ENCODE assay signal across 19 mouse cellular contexts in genomic region chr11:59634001-59634660, GRCm38 (mm10). TPM values are rescaled to one million over a fixed set of nuclear protein-coding genes. Genes with fewer than 3 reads are reported as not detected.
DNase-seq lines count a peak whose midpoint lies in the region; ATAC-seq and TF ChIP-seq lines count a peak whose summit lies in the region.
"Had no signal": no experiment of that assay in that cellular context is flagged by ENCODE, and none has a peak within 500 bp of the region (broad histone marks: within the 10 kb centered on the region; RNA-seq: fewer than 3 reads in every experiment).

No protein-coding gene starts in this region.

- no peak overlapping the region for H3K4me3 ChIP-seq in intestine, embryonic 15.5 days (replicated peaks)
- H3K4me3 ChIP-seq in intestine, postnatal 0 days (ENCODE audit: low read depth, low read length) = no peak overlapping the region
- H3K4me3 ChIP-seq in embryonic facial prominence, embryonic 11.5 days (ENCODE audit: low read depth, low read length) = no peak overlapping the region
- H3K4me3 ChIP-seq in limb, embryonic 11.5 days (ENCODE audit: low read depth, low read length) = no peak overlapping the region
- no peak overlapping the region for H3K4me3 ChIP-seq in stomach, embryonic 14.5 days (ENCODE audit: low read depth, low read length)
- no peak overlapping the region for H3K4me3 ChIP-seq in midbrain, embryonic 10.5 days
- H3K4me3 ChIP-seq: left cerebral cortex, adult 2 months; neural tube, embryonic 12.5 days had no signal

- 0 out of 2 replicates have a peak, but pooled peaks have one; percentile 36 for ATAC-seq in intestine, embryonic 15.5 days
- no peak for ATAC-seq in intestine, postnatal 0 days
- ATAC-seq in embryonic facial prominence, embryonic 11.5 days (replicated peaks; ENCODE audit: insufficient number of reproducible peaks, low FRiP score, low TSS enrichment, low read depth) = 0 out of 2 replicates have a peak, but pooled peaks have one; percentile 18
- ATAC-seq in limb, embryonic 11.5 days (ENCODE audit: insufficient number of reproducible peaks, low FRiP score, low TSS enrichment, low read depth) = no peak
- no peak for ATAC-seq in stomach, embryonic 14.5 days (ENCODE audit: insufficient number of reproducible peaks, insufficient read depth, low FRiP score, low read depth)
- ATAC-seq: forebrain, embryonic 14.5 days; hindbrain, postnatal 0 days had no signal

- WGBS in intestine, embryonic 15.5 days = 65% methylated on average over 7 of the region's 7 CpGs
- WGBS in intestine, postnatal 0 days = 50% methylated on average over 7 of the region's 7 CpGs
- WGBS in embryonic facial prominence, embryonic 11.5 days = 77% methylated on average over 7 of the region's 7 CpGs
- WGBS in limb, embryonic 11.5 days = 78% methylated on average over 7 of the region's 7 CpGs
- WGBS in stomach, embryonic 14.5 days = 67% methylated on average over 7 of the region's 7 CpGs
- 80% methylated on average over 7 of the region's 7 CpGs for WGBS in midbrain, embryonic 10.5 days

- H3K9me3 ChIP-seq in intestine, embryonic 15.5 days = no peaks in the 10 kb centered on the region
- no peaks in the 10 kb centered on the region for H3K9me3 ChIP-seq in intestine, postnatal 0 days (ENCODE audit: control insufficient read depth)
- H3K9me3 ChIP-seq in embryonic facial prominence, embryonic 11.5 days (replicated peaks; ENCODE audit: control insufficient read depth, low read length) = no peaks in the 10 kb centered on the region; the same call in 1 of the 2 replicates
- H3K9me3 ChIP-seq in limb, embryonic 11.5 days (ENCODE audit: control insufficient read depth, low read length) = no peaks in the 10 kb centered on the region
- no peaks in the 10 kb centered on the region for H3K9me3 ChIP-seq in stomach, embryonic 14.5 days (ENCODE audit: control insufficient read depth, low read depth, low read length)
- H3K9me3 ChIP-seq in midbrain, embryonic 10.5 days (replicated peaks) = no peaks in the 10 kb centered on the region
- H3K9me3 ChIP-seq: megakaryocyte, embryonic 14.5 days; neural tube, embryonic 12.5 days had no signal

- no peak for TF ChIP-seq CTCF in intestine, postnatal 0 days (IDR thresholded peaks at IDR 0.05; ENCODE audit: low read depth)

- H3K9ac ChIP-seq in intestine, embryonic 15.5 days = no peak overlapping the region
- H3K9ac ChIP-seq in intestine, postnatal 0 days (ENCODE audit: low read depth, low read length) = no peak overlapping the region
- no peak overlapping the region for H3K9ac ChIP-seq in embryonic facial prominence, embryonic 11.5 days (replicated peaks; ENCODE audit: low read length)
- H3K9ac ChIP-seq in limb, embryonic 11.5 days (ENCODE audit: low read length) = no peak overlapping the region
- H3K9ac ChIP-seq in stomach, embryonic 14.5 days (replicated peaks; ENCODE audit: low read depth, low read length) = no peak overlapping the region
- H3K9ac ChIP-seq: neural tube, embryonic 12.5 days had no signal

- H3K4me1 ChIP-seq in intestine, embryonic 15.5 days (replicated peaks) = 0 out of 2 replicates have a peak, but pooled peaks cover 8% of the 10 kb centered on the region
- H3K4me1 ChIP-seq in intestine, postnatal 0 days (replicated peaks; ENCODE audit: control insufficient read depth, insufficient read depth, low read length) = no peaks in the 10 kb centered on the region
- no peaks in the 10 kb centered on the region for H3K4me1 ChIP-seq in embryonic facial prominence, embryonic 11.5 days (ENCODE audit: control insufficient read depth, insufficient read depth, low read length)
- no peaks in the 10 kb centered on the region for H3K4me1 ChIP-seq in limb, embryonic 11.5 days (ENCODE audit: control insufficient read depth, insufficient read depth, low read length)
- no peaks in the 10 kb centered on the region for H3K4me1 ChIP-seq in stomach, embryonic 14.5 days (ENCODE audit: control insufficient read depth, insufficient read depth, low read length)
- H3K4me1 ChIP-seq in midbrain, embryonic 10.5 days = no peaks in the 10 kb centered on the region
- H3K4me1 ChIP-seq: neural tube, embryonic 12.5 days had no signal

- peak; percentile 10 for DNase-seq in embryonic facial prominence, embryonic 11.5 days (ENCODE audit: low spot score)
- DNase-seq in limb, embryonic 11.5 days (ENCODE audit: low spot score) = peak; percentile 38
- DNase-seq in frontal cortex, adult 2 months (ENCODE audit: extremely low spot score in 1 of 2, low spot score in 1 of 2) = no peak
- DNase-seq in midbrain, embryonic 10.5 days (ENCODE audit: low spot score) = no peak
- DNase-seq: cerebellum, adult 11 months; cerebellum, postnatal 36 days; heart, postnatal 14 days; right cerebral cortex, postnatal 14 days had no signal

- no peaks in the 10 kb centered on the region for H3K36me3 ChIP-seq in intestine, embryonic 15.5 days
- no peaks in the 10 kb centered on the region for H3K36me3 ChIP-seq in intestine, postnatal 0 days (ENCODE audit: control insufficient read depth, insufficient read depth)
- no peaks in the 10 kb centered on the region for H3K36me3 ChIP-seq in embryonic facial prominence, embryonic 11.5 days (replicated peaks; ENCODE audit: control insufficient read depth, insufficient read depth, low read depth, low read length)
- no peaks in the 10 kb centered on the region for H3K36me3 ChIP-seq in limb, embryonic 11.5 days (ENCODE audit: control insufficient read depth, insufficient read depth, low read length)
- H3K36me3 ChIP-seq in stomach, embryonic 14.5 days (ENCODE audit: control insufficient read depth, insufficient read depth, low read length) = no peaks in the 10 kb centered on the region
- no peaks in the 10 kb centered on the region for H3K36me3 ChIP-seq in midbrain, embryonic 10.5 days
- H3K36me3 ChIP-seq: neural tube, embryonic 12.5 days had no signal

- no peaks in the 10 kb centered on the region for H3K27me3 ChIP-seq in intestine, embryonic 15.5 days (replicated peaks)
- H3K27me3 ChIP-seq in intestine, postnatal 0 days (replicated peaks; ENCODE audit: control insufficient read depth, insufficient read depth, low read length) = no peaks in the 10 kb centered on the region
- H3K27me3 ChIP-seq in embryonic facial prominence, embryonic 11.5 days (ENCODE audit: control insufficient read depth, insufficient read depth, low read length) = no peaks in the 10 kb centered on the region
- no peaks in the 10 kb centered on the region for H3K27me3 ChIP-seq in limb, embryonic 11.5 days (ENCODE audit: control insufficient read depth, insufficient read depth, low read length)
- no peaks in the 10 kb centered on the region for H3K27me3 ChIP-seq in stomach, embryonic 14.5 days (ENCODE audit: control insufficient read depth, insufficient read depth, low read length)
- no peaks in the 10 kb centered on the region for H3K27me3 ChIP-seq in midbrain, embryonic 10.5 days (ENCODE audit: low read depth, poor library complexity, severe bottlenecking)
- H3K27me3 ChIP-seq: neural tube, embryonic 12.5 days had no signal

- no peak overlapping the region for H3K4me2 ChIP-seq in intestine, embryonic 15.5 days (replicated peaks)
- no peak overlapping the region for H3K4me2 ChIP-seq in intestine, postnatal 0 days (replicated peaks; ENCODE audit: low read depth)
- H3K4me2 ChIP-seq in embryonic facial prominence, embryonic 11.5 days (ENCODE audit: low read depth, low read length) = no peak overlapping the region
- no peak overlapping the region for H3K4me2 ChIP-seq in limb, embryonic 11.5 days (ENCODE audit: low read depth, severe bottlenecking)
- H3K4me2 ChIP-seq in stomach, embryonic 14.5 days (replicated peaks; ENCODE audit: low read depth, low read length) = no peak overlapping the region
- H3K4me2 ChIP-seq: neural tube, embryonic 12.5 days had no signal

- no peak overlapping the region for H3K27ac ChIP-seq in intestine, embryonic 15.5 days
- H3K27ac ChIP-seq in intestine, postnatal 0 days (ENCODE audit: low read depth, low read length) = no peak overlapping the region
- no peak overlapping the region for H3K27ac ChIP-seq in embryonic facial prominence, embryonic 11.5 days (replicated peaks; ENCODE audit: low read depth, low read length)
- H3K27ac ChIP-seq in limb, embryonic 11.5 days (replicated peaks; ENCODE audit: low read depth, low read length) = no peak overlapping the region
- H3K27ac ChIP-seq in stomach, embryonic 14.5 days (ENCODE audit: low read length) = peak overlapping the region; percentile 3; the same call in 1 of the 2 replicates
- H3K27ac ChIP-seq in midbrain, embryonic 10.5 days (replicated peaks) = no peak overlapping the region
- H3K27ac ChIP-seq: hindbrain, postnatal 0 days; left cerebral cortex, adult 2 months; neural tube, embryonic 12.5 days had no signal

RNA-seq across cellular contexts. Expression of gene Mprip, which starts 27.0 kb away (rescaled TPM):
- polyA plus RNA-seq in intestine, embryonic 15.5 days (2015; fragmentation: Nextera tagmentation; extraction: Ambion mirVana) = 54.9 and 56.2 TPM in 2 replicates
- polyA plus RNA-seq in intestine, postnatal 0 days (2015; fragmentation: Nextera tagmentation; extraction: Ambion mirVana) = 27.8 and 32.6 TPM in 2 replicates
- 63.9 and 64.8 TPM in 2 replicates for polyA plus RNA-seq in embryonic facial prominence, embryonic 11.5 days (2014; fragmentation: Nextera tagmentation; extraction: Ambion mirVana)
- 71.1 and 78.9 TPM in 2 replicates for polyA plus RNA-seq in limb, embryonic 11.5 days (2014; fragmentation: Nextera tagmentation; extraction: Ambion mirVana)
- polyA plus RNA-seq in stomach, embryonic 14.5 days (2014; fragmentation: Nextera tagmentation; extraction: Ambion mirVana) = 68.8 and 69.1 TPM in 2 replicates
- 146 and 154 TPM in 2 replicates for polyA plus RNA-seq in frontal cortex, adult 2 months (2012; rRNA removed)
- polyA plus RNA-seq in midbrain, embryonic 10.5 days (2016; fragmentation: Nextera tagmentation; extraction: Ambion mirVana) = 24.6 and 27.1 TPM in 2 replicates

RNA-seq across cellular contexts. Expression of gene Olfr223, which starts 41.0 kb away (rescaled TPM):
- polyA plus RNA-seq in intestine, embryonic 15.5 days (2015; fragmentation: Nextera tagmentation; extraction: Ambion mirVana) = not detected in 2 replicates
- polyA plus RNA-seq in intestine, postnatal 0 days (2015; fragmentation: Nextera tagmentation; extraction: Ambion mirVana) = not detected in 2 replicates
- not detected in 2 replicates for polyA plus RNA-seq in embryonic facial prominence, embryonic 11.5 days (2014; fragmentation: Nextera tagmentation; extraction: Ambion mirVana)
- not detected in 2 replicates for polyA plus RNA-seq in limb, embryonic 11.5 days (2014; fragmentation: Nextera tagmentation; extraction: Ambion mirVana)
- not detected in 2 replicates for polyA plus RNA-seq in stomach, embryonic 14.5 days (2014; fragmentation: Nextera tagmentation; extraction: Ambion mirVana)
- polyA plus RNA-seq in frontal cortex, adult 2 months (2012; rRNA removed) = not detected in 2 replicates
- polyA plus RNA-seq in midbrain, embryonic 10.5 days (2016; fragmentation: Nextera tagmentation; extraction: Ambion mirVana) = not detected in 2 replicates
- polyA plus RNA-seq: forebrain, embryonic 14.5 days; hindbrain, postnatal 0 days; kidney, embryonic 14.5 days; liver, adult 2 months; neural tube, embryonic 12.5 days; thymus, postnatal 0 days had no signal

RNA-seq across cellular contexts. Expression of gene Olfr222, which starts 58.1 kb away (rescaled TPM):
- not detected in 2 replicates for polyA plus RNA-seq in intestine, embryonic 15.5 days (2015; fragmentation: Nextera tagmentation; extraction: Ambion mirVana)
- polyA plus RNA-seq in intestine, postnatal 0 days (2015; fragmentation: Nextera tagmentation; extraction: Ambion mirVana) = not detected in 2 replicates
- not detected in 2 replicates for polyA plus RNA-seq in embryonic facial prominence, embryonic 11.5 days (2014; fragmentation: Nextera tagmentation; extraction: Ambion mirVana)
- polyA plus RNA-seq in limb, embryonic 11.5 days (2014; fragmentation: Nextera tagmentation; extraction: Ambion mirVana) = not detected in 2 replicates
- polyA plus RNA-seq in stomach, embryonic 14.5 days (2014; fragmentation: Nextera tagmentation; extraction: Ambion mirVana) = not detected in 2 replicates
- polyA plus RNA-seq in frontal cortex, adult 2 months (2012; rRNA removed) = not detected in 2 replicates
- polyA plus RNA-seq in midbrain, embryonic 10.5 days (2016; fragmentation: Nextera tagmentation; extraction: Ambion mirVana) = not detected in 2 replicates
- polyA plus RNA-seq: forebrain, embryonic 14.5 days; hindbrain, postnatal 0 days; kidney, embryonic 14.5 days; liver, adult 2 months; neural tube, embryonic 12.5 days; thymus, postnatal 0 days had no signal

Comparison
In these comparisons a context has a peak if more than half of its experiments do, and no peak if none do; other contexts are left out.
1. ATAC-seq: peak in intestine, embryonic 15.5 days (single experiment) and embryonic facial prominence, embryonic 11.5 days (single experiment); none in intestine, postnatal 0 days (single experiment), limb, embryonic 11.5 days (single experiment) and stomach, embryonic 14.5 days (single experiment).
2. DNase-seq: peak in embryonic facial prominence, embryonic 11.5 days (single experiment) and limb, embryonic 11.5 days (single experiment); none in frontal cortex, adult 2 months (0 of 2) and midbrain, embryonic 10.5 days (single experiment).